Mouse (Mus musculus): ENCODE results near the gene Exoc8. TPM values are rescaled to one million over a fixed set of nuclear protein-coding genes. Genes with fewer than 3 reads are reported as not detected.

Exoc8 gene
- total RNA-seq, 2 experiments from 2014 or later, result 23.0 to 24.0 TPM

DNA sequence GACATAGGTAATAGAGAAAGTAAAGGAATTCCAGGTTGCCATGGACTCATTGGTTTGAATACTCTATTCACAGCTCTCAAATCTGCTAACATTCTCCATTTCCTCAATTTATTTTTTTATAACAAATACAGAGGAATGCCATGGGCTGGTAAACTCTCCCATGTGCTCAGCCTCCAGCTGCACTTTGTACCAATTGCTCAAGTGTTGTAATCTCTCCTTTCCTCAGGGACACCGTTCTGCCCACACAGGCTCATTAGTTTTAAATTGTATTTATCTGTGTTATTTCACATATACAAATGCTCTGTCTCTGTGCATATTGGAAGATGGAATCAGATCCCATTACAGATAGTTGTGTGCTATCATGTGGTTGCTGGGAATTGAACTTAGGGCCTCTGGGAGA, 44.0 kb downstream of the Exoc8 start:
- DNase-seq, result no peak

- no peak for DNase-seq
Observed at GRCm38 (mm10) chr8:124845573-124845972, 51.9 kb downstream of the Exoc8 start.

- DNase-seq, result no peak
Observed at GRCm38 (mm10) chr8:124845131-124845530, 52.4 kb downstream of the Exoc8 start.

Other genes starting within 250 kb of the Exoc8 start
- 10 to 100 TPM; 38.9 to 47.8 TPM for gene 2310022B05Rik, start 234.3 kb downstream of the Exoc8 start, total RNA-seq (2021)
- 10 to 100 TPM; 39.8 to 41.5 TPM for gene Ttc13, start 175.7 kb downstream of the Exoc8 start, total RNA-seq (2021)
- 1 to 10 TPM; 8.7 to 9.8 TPM for gene Arv1, start 175.6 kb downstream of the Exoc8 start, total RNA-seq (2021)
- gene Fam89a, start 145.9 kb downstream of the Exoc8 start, total RNA-seq (2021), result under 1 TPM; 0.20 to 0.23 TPM
- gene Trim67, start 104.6 kb downstream of the Exoc8 start, total RNA-seq (2021), result 1 to 10 TPM in 1 of 2 experiments, under 1 TPM in 1; 0.86 to 1.0 TPM
- gene Gnpat, start 34.7 kb downstream of the Exoc8 start, total RNA-seq (2021), result 100 to 1,000 TPM in 1 of 2 experiments, 10 to 100 TPM in 1; 93.1 to 104 TPM
- 10 to 100 TPM; 30.1 to 31.9 TPM for gene 2810004N23Rik, start 34.6 kb downstream of the Exoc8 start, total RNA-seq (2021)
- 10 to 100 TPM; 19.0 to 19.7 TPM for gene Sprtn, start 181 bp upstream of the Exoc8 start, total RNA-seq (2021)
- 10 to 100 TPM; 50.2 to 64.1 TPM for gene Egln1, start 51.6 kb upstream of the Exoc8 start, total RNA-seq (2021)
- gene Tsnax, start 115.3 kb upstream of the Exoc8 start, total RNA-seq (2021), result 10 to 100 TPM; 80.0 to 90.7 TPM
- 1 to 10 TPM; 1.2 to 1.8 TPM for gene Disc1, start 156.5 kb upstream of the Exoc8 start, total RNA-seq (2021)